Mouse (Mus musculus): ENCODE data around the gene Focad.
"Not testable (repeated sequence)": the region's sequence is repeated elsewhere in the genome, so short reads cannot be mapped to it uniquely, and the experiment has no call there.

The Focad gene

GRCm38 (mm10) chr4:88390036-88390435, 295.6 kb downstream of the Focad start:
- in situ Hi-C loops (cut with MboI, MseI) = no loop called here

- in situ Hi-C loops (cut with MboI, MseI) = not testable (repeated sequence)
Measured at GRCm38 (mm10) chr4:88390596-88390995, 296.2 kb downstream of the Focad start.

DNA sequence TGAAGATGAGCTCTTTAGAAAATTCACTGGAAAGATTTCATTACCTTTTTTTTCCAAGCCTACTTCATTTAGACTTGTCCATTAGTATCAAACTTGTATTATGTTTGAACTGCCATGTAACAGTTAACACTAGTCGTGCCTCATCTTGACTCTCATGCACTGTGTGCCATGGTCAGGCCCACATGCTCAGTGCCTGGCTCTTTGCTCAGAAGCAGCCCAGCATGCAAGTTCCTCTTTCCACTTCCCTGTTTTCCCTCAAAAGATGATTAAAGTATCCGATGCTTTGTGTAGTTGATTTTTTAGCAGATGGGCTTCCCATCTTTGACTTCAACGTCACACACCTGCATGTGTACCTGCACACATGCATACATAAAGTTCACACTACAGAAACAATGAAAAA, 301.3 kb downstream of the Focad start:
- in situ Hi-C loops (cut with MboI, MseI) = no loop called here

- in situ Hi-C loops (cut with MboI, MseI) = no loop called here
Measured at GRCm38 (mm10) chr4:88396995-88397521, 302.6 kb downstream of the Focad start.

GRCm38 (mm10) chr4:88400302-88400991, 306.0 kb downstream of the Focad start:
- in situ Hi-C loops (cut with MboI, MseI) = no loop called here

- in situ Hi-C loops (cut with MboI, MseI) = no loop called here
Measured at GRCm38 (mm10) chr4:88400992-88401313, 306.5 kb downstream of the Focad start.

DNA sequence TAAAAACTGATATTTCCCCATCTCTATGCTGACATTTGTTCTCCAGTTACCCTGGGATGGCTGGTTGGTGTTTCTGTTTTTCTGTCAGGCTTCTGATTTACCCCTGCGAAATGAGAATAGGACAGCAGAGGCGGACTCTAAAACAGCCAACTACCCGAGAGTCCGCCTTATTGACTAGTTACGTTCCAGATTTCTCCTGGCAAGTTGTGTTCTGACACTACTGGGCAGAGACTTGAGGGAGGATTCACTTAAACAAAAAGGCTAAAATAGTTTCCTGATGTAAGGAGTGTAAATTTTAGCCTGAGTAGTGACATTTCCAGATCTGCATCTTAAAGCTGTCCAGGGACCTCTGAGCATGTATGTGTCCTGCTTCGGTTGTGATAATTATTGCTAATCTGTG, 308.5 kb downstream of the Focad start:
- in situ Hi-C loops (cut with MboI, MseI) = no loop called here

GRCm38 (mm10) chr4:88406887-88407696, 312.7 kb downstream of the Focad start:
- in situ Hi-C loops (cut with MboI, MseI) = no loop called here

- in situ Hi-C loops (cut with MboI, MseI) = no loop called here
Measured at GRCm38 (mm10) chr4:88409279-88409678, 314.9 kb downstream of the Focad start.

DNA sequence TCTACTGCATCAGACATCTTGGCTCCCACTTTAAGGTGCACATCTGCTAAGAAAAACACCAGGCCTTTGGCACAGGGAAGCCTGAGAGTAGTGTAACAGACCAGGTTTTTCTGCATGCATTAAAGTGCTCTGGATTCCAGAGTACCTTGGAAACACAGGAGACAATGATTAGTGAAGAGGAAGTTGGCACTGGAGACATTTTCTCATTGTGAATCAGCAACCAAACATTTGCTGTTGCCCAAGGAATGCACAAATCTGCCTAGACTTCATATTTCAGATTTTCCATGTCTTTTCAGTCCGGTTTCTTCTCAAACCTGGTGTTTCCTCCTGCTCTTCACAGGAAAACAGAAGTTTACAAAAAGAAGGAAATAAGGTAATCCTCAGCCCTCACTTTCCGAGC, 317.9 kb downstream of the Focad start:
- in situ Hi-C loops (cut with MboI, MseI) = no loop called here

DNA sequence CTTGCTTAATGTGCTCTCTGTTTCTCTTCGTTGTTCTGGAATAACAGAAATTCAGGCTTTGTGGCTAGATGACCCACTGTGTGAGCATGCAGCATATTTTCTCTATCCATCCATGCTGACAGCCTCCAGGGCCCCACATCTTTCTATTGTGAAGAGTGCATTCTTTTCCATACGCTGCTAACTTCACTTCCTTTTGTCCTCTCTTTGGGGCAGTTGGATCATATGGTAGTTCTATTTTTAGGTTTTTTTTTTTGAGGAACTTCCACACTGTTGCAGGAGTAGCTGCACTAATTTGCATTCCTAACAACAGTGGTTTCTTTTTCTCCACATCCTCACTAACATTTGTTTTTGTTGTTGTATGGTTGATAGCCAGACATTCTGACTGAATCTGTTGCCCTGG, 320.6 kb downstream of the Focad start:
- in situ Hi-C loops (cut with MboI, MseI) = no loop called here

DNA sequence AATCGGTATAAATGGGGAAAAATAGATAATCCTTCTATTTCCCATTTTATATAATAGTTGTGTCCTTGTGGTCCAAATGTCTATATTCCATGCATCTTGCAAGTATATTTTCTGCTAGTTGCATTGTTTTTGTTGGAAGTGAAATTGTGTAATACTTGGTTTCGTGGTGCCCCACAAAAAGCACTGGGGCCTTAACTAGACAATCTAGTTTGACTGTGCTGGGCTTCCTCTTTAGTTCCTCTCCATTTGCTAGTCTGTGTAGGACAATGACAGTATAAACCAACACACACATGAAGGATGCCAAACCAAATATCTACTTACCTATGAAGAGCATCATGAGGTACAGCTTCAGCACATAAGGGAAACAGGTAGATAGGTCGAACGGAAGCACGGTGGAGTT, 324.9 kb downstream of the Focad start:
- in situ Hi-C loops (cut with MboI, MseI) = no loop called here

DNA sequence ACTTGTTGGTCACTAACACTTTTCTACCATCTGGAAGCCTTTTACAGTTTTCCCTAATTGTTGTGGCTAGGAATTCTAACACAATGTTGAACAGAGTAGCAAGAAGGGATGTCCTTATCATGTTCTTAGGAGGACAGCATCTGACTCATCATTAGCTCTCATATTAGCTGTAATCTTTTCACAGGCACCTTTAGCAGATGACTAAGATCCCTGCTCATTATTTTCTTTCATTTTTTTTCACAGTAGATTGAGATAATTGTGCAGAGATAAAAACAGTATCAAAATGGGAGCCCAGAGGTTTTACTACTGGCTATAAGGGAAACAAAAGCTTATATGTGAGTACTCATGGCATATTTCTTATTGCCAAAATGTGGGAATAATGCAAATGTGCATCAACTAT, 330.1 kb downstream of the Focad start:
- in situ Hi-C loops (cut with MboI, MseI) = no loop called here

- in situ Hi-C loops (cut with MboI, MseI) = no loop called here
Measured at GRCm38 (mm10) chr4:88427630-88428239, 333.3 kb downstream of the Focad start.

DNA sequence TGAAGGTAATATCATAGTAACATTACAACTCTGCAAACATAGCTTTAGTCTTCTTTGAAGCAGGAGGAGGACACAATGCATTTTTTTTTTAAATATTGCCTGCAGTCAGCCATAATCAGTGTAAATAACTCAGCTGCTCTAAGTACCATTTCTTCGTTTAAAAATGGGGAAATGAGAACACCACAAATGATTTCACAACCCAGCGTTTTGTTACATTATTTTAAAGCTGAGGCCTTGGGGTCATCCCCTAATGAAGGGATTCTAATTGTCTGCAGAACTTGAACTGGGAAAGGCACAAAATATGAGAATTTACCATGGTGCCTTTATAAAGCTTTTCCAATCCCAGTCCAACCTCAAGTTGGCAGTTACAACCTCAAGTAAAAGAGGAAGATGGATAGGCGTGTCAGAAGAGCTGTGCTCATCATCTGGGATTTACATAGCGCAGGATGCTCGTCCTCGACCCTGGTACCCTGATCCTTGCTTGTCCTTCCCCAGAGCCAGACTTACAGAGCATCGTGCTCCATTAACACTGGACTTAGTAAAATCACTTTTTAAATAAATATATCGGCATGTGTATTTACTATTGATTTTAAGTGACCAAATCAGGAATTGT, 338.1 kb downstream of the Focad start:
- in situ Hi-C loops (cut with MboI, MseI) = loop anchor here (10.0 kb wide), 1 partner anchor 1092 kb away; no protein-coding TSS in a partner anchor

GRCm38 (mm10) chr4:88436593-88437165, 342.2 kb downstream of the Focad start:
- in situ Hi-C loops (cut with MboI, MseI) = loop anchor here (10.0 kb wide), 1 partner anchor 1088 kb away; no protein-coding TSS in a partner anchor

DNA sequence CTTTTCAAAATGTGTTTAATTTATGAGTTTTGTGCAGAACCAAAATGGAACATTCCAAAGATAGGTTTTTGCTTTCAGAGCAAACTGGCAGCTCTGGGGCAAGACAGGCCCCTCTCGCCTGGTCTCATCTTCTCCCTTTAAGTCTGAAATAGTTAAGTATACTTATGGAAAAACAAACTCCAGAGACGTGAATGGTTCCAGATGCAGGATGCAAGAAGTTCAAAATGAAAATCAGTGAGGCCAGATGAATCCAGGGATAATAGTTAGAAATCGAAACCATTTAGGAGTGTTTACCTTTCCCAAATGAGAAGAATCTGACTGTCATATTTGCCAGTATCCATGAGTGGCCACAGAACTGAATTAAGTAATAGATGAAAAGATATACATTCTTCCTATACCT, 342.7 kb downstream of the Focad start:
- in situ Hi-C loops (cut with MboI, MseI) = loop anchor here (10.0 kb wide), 1 partner anchor 1088 kb away; no protein-coding TSS in a partner anchor

DNA sequence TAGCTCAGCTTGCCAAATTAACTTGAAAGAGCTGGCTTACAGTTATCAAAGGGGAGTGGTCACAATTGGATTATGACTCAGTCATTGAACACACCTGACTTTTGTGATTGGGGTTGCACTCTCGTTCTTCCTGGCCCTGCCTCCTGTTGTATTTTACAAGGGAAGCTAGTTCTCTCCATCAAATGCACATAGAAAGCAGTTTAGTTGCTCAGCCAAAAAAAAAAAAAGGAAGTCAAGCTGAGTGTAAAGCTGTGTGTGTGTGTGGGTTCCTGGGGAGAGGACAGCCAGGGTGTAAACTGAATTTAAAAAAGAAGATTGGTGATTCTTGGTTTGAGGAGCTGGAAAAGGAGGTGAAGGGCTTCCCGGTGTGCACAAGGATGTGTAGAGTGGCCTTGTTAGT, 343.5 kb downstream of the Focad start:
- in situ Hi-C loops (cut with MboI, MseI) = loop anchor here (10.0 kb wide), 1 partner anchor 1087 kb away; no protein-coding TSS in a partner anchor

GRCm38 (mm10) chr4:88438326-88438989, 344.0 kb downstream of the Focad start, which contains the start of gene Hacd4:
Gene Hacd4, minus strand, starts transcription at chr4:88438928.
- in situ Hi-C loops (cut with MboI, MseI) = loop anchor here (10.0 kb wide), 1 partner anchor 1086 kb away; no protein-coding TSS in a partner anchor

- in situ Hi-C loops (cut with MboI, MseI) = loop anchor here (10.0 kb wide), 1 partner anchor 1086 kb away; no protein-coding TSS in a partner anchor
Measured at GRCm38 (mm10) chr4:88438990-88439329, 344.5 kb downstream of the Focad start.

GRCm38 (mm10) chr4:88439669-88440123, 345.3 kb downstream of the Focad start:
- in situ Hi-C loops (cut with MboI, MseI) = loop anchor here (10.0 kb wide), 1 partner anchor 1085 kb away; no protein-coding TSS in a partner anchor

Measured in T-helper 2 cell (primary cell).